Mouse (Mus musculus) layer of hippocampus, postnatal 14 days (tissue): ENCODE data around the gene Btn1a1. TPM values are rescaled to one million over a fixed set of nuclear protein-coding genes. Genes with fewer than 3 reads are reported as not detected.

Experiments used
- DNase-seq, 2 experiments: peaks; one replicate each; pipeline ENCODE4 v3.0.0; 2021 to 2022; ENCODE audit warnings: low spot score in 2 of 2, mixed read lengths in 1 of 2
- long read RNA-seq, 2 experiments: library from polyadenylated mRNA; stranded (forward); transcript quantifications; one replicate each; pipeline ENCODE4 v2.0.0; 2021
- total RNA-seq, 2 experiments: library from RNA; stranded (reverse); gene quantifications; 2 replicates each; pipeline ENCODE4 v1.2.3; 2021

The Btn1a1 gene
- not detected for total RNA-seq
- long read RNA-seq, experiment 1: 0 reads
- long read RNA-seq, experiment 2: 0 reads

DNA sequence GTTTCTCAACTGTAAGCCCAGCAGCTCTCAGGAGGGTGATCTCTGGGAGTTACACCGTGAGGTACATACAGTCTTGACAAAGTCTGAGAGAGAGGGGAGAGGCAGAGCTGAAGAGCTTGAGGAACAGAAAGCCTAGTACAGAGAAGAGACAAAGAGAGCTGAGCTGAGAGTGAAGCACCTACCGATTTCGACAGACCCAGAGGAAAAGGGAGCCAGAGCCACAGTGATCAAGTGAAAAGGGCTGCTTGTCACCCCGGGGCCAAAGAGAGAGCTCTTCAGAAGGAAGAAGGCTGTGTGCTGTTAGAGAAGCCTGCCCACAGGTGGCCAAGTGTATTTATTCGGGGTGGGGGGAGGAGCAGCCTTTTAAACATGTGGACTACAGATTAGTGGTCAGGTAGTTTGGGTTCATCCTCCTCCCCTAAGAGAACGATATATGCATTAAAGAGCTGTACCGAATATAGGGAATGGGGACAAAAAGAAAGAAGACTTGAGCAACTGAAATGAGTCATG lies at the start of gene Btn1a1:
Btn1a1 (minus strand) TSS at position 302 of the 510 bp plus-strand sequence.
- DNase-seq: no peak

DNA sequence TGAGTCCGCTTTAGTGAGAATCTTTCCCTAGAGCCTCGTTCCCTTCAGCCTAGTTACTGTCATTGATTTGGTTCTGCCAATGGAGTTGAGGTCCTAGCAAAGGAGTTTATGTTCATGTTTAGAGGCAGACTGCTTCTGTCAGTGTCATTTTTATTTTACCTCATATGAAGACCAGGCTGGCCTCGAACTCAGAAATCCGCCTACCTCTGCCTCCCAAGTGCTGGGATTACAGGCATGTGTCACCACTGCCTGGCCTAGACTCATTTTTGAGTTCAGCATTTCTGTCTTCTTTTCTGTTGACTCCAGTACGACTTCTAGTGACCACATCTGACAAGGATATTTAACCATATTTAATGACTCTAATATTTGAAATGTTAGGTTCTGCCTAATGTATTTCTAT lies 49.6 kb upstream of the Btn1a1 start:
- DNase-seq: no peak

DNA sequence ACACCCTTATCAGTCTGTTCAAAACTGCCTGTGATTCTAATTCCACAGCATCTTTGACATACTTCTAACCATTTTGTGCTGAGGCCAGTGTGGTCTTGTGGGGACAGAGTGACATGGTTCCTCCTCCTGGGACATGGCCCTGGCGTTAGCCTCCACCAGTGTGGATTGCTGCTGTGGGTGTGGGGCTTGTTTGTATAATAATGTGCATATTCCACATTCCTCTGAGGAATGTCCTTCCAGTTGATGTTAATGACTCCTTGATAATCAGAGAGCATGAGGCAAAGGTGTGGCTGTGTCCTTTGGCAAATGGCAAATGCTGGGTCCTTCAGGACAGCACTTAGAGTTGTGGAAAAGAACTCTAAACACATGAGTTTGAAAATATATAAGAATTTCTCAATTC lies 47.8 kb upstream of the Btn1a1 start:
- DNase-seq: no peak

DNA sequence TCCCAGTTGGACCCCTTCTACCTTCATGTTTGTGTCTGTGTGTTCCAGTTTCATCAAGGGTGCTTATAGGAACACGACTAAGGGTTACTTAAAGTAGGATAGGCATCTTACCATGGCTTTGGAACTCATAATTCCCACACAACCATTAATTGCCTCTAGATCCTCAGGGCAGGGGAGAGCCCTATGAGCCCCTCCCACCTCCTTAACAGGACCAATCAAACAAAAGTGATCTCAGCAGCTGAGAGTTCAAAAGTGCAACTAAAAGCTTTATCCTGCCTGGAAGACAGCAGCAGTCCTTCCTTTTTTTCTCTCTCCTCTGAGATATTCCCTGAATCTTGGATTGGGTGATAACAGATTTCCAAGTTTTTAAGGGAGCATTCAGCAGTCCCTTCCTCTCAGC lies 44.4 kb upstream of the Btn1a1 start:
- no peak for DNase-seq

DNA sequence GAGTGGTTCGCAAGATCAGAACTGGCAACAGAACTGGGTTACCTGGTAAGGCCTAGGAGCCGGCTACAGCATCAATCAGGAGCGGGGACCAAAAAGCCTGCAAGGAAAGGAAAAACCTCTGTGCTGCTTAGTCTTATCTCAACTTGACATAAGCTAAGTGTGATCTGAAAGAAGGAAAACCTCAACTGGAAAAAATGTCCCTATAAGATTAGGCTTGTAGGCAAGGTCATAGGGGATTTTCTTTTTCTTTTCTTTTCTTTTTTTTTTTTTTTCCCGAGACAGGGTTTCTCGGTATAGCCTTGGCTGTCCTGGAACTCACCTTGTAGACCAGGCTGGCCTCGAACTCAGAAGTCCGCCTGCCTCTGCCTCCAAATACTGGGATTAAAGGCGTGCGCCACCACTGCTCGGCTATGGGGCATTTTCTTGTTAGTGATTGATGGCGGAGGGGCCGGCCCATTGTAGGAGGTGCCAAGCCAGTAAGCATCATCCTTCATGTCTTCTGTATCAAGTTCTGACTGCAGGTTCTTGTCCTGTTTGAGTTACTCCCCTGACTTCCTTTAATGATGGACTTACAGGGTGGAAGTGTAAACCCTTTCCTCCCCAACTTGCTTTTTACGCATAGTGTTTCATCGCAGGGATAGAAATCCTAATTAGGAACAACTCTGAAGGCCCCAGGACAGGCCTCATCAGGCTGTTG lies 41.3 kb upstream of the Btn1a1 start:
- DNase-seq: no peak

DNA sequence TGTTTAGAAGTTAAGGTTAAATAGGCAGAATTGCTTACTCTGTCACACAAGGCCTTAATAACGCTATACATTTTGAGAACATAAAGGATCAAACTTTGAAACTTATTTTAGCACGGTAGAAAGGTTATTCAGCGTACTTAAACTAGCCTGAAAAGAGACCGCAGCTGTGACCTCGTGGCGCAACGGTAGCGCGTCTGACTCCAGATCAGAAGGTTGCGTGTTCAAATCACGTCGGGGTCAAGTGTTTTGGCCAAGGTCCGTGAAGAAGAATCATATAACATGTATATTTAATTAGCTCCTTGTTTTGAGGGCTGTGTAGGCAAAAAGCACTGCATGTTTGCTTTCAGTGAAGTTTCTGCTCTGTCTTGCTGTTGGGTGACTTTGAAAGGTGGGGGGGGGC lies 40.6 kb upstream of the Btn1a1 start:
- peak in 1 of 2 experiments; percentile 44 for DNase-seq

DNA sequence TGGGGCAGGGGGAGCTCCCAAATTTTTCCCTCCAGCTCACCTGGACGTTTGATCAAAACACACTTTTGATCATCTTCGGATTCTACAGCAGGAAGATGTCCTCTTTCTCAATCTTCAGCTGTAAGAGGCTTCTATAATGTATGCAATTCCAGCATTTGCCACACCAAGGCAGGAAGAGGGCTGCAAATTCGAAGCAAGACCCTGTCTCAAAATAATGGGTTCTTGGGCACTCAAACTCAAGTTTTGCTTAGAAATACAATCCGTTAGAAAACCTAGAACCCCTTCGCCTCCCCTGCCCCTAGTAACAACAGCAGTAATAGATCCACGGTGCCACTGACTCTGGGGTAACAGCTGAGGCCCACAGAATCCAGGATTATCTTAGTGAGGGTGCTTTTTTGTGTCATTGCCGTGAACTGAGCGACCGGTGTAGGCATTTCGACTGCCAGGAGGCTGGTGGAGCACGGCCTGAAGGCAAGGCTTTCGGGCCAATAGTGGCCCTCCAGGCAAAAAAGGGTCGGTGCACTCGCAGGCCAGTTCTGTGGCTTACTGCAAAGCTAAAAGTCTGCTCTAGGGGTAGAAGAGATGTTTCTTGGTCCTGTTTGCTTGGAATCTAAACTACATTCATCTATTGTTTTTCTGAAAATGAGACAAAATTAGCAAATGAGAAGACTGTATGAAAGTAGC lies 40.1 kb upstream of the Btn1a1 start:
- no peak for DNase-seq

DNA sequence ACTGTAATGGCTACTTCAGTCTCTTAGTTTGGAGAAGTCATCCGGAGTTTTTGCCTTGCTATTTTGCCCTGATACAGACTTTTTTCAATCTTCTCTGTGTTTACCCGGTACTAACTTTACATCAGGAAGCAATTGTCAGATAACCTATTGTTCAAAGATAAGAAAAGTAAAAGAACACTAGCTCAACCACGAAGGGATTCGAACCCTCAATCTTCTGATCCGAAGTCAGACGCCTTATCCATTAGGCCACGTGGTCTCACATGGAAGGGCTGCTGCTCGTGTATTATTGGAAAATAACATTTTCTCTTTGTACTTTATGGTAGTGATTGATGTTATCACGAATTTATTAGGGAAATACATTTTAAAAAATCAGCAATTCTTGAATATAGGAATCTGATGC lies 38.1 kb upstream of the Btn1a1 start:
- DNase-seq: peak in 1 of 2 experiments; percentile 81

DNA sequence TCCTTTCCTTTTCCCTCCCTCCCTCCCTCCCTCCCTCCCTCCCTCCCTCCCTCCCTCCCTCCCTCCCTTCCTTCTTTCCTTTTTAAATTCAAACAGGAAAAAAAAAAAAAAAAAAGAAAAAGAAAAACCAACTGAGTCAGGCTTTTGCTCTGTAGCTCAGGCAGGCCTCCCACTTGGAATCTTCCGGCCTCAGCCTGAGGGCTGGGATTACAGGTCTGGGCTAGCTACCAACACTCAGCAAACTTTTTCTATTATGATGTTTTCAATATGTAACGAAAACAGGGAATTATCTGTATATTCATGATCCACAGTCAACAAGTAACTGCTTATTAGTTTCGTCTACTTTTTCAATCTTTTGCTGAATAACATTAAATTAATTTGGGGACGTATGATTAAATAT lies 37.2 kb upstream of the Btn1a1 start:
- no peak for DNase-seq

DNA sequence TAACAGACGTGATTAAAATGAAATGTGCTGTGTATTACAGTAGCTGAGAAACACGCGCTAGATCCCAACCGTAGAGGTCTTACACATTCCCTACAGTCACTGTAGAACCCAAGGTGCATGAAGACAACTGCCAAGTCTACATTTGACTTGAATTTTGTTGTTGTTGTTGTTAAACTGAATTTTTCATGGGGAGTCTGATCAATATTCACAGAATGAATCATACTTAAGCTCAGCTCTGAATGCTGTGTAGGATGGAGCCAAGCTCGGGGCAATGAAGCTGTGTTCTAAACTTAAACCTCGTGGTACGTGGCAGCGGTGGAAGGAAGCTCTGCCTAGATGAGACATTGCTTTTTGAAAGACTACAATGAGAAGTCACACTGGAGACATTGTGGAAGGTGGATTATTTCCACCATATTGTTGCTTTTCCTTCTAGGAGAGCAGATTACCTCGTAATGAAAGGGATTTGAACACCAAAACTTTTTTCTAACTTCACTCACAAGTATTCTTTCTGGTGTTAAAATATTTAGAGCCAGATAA lies 36.4 kb upstream of the Btn1a1 start:
- no peak for DNase-seq

DNA sequence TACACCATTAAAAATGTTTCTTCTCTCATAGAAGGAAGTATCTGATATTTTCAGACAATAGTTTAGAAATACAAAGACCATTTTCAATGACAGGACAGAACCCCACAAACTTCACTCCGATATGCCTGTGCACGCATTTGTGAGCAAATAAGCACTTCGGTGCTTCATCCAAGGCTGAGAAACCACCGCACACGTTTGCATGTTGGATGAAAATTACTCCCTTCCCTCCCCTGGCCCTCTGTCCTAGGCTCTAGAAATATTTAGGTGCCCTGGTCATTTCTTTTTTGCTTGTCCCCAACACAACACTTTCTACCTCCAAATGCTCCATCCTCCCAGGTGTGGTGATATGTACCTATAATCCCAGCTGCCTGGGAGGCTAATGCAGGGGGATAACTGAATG lies 35.8 kb upstream of the Btn1a1 start:
- DNase-seq: no peak

DNA sequence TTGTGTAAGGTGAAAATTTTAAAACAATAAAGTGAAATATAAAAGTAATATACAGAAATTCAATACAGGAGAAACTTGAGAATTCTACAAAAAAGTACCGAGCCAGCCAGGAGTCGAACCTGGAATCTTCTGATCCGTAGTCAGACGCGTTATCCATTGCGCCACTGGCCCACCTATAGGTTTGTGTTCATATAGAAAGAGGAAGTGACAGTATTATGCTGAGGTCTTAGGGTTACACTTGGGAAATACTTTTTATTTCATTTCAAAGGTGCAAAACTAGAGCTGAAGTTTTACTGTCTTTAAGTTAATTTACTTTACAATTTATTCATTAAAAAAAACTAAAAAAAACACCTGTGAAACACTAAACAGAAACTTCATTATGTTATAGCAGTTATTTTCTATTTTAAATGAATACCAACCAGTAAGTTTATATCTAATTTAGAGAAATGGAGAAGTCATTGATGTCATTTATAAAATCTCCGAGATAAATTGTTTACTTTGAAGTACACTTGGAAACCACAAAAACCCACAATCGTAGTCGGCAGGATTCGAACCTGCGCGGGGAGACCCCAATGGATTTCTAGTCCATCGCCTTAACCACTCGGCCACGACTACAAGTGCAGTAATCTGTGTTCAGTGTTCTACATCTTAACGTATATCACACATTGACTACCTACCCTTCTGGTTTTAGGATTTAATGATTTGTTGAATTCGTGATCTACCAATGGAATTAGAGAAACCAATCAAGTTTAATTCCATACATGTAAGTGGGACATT lies 34.9 kb upstream of the Btn1a1 start:
- DNase-seq: peak; percentile 59 to 84

DNA sequence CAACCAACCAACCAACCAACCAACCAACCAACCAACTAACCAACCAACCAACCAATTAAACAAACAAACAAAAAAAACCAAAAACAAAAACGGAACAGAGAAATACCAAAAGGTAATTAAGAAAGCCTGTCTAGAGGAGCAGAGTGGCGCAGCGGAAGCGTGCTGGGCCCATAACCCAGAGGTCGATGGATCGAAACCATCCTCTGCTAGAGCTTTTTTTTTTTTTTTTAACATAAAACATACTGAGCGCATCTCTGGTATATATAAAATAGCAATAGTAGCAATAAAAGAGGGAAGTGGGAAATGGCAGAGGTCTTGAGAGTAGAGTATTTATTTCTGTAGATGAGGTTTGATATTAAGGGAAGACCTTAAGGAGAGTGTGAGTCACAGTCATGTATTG lies 34.2 kb upstream of the Btn1a1 start:
- DNase-seq: no peak

DNA sequence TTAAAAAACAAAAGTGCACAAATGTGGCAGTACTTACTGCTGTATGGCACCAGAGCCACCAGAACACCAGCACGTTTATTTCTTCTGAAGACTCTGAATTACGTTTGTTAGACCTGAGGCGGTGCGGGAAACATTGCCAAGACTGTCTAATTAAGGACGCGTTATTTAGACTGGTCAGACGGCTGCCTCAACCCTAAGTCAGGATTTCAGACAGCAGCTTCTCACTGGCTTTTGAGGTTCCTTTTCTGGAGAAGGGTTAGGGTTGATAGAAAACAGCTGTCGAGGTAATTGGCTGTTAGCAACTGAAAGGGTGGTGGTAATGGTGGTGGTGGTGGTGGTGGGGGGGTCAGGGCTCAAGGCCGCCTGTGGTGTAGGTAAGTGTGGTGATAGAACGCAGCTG lies 33.0 kb upstream of the Btn1a1 start:
- DNase-seq: no peak

DNA sequence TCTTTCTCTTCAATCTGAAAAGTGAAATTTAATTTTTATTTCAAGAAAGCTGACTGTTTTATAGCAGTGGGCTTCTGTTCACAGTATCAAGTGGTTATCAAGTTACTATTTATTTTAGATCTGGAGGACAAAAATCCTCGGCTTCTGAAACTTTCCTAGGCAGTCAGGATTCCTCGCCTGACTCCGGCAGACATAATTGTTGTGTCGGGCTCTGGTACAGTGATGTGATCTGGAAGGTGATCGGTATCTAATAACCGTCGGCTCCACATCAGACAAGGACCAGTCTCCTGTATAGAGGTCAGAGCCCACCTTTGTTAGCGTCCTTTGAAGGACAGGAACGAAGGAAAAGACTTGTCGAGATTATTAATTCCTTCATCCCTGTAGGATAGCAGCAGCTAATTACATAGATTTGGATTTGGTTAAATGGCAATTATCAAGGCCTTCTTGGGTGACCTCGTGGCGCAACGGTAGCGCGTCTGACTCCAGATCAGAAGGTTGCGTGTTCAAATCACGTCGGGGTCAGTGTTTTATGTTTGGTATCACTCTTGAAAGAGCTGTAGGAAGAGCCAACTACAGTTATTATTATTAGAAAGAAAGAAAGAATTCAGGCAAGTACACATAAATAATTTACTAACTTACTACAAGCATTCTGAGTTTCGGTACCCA lies 32.1 kb upstream of the Btn1a1 start:
- peak; percentile 46 to 57 for DNase-seq

DNA sequence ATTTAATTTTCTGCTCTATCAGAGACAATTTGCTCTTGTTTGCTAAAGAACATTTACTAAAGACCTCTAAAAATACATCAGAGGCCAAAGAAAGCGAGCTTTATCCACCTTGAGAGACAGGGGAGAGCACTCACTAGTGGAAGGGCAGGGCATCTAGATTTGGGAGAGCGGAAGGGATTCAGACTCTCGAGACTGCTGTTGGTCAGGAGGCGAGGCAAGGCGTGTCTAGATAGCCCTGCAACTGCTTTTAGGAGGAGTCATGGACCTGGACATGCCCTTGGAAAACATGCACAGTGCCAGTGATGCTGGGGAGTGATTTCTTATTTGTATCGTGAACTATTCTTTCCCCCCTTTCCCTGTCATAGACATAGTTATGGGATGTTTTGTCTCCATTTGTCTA lies 29.8 kb upstream of the Btn1a1 start:
- no peak for DNase-seq

DNA sequence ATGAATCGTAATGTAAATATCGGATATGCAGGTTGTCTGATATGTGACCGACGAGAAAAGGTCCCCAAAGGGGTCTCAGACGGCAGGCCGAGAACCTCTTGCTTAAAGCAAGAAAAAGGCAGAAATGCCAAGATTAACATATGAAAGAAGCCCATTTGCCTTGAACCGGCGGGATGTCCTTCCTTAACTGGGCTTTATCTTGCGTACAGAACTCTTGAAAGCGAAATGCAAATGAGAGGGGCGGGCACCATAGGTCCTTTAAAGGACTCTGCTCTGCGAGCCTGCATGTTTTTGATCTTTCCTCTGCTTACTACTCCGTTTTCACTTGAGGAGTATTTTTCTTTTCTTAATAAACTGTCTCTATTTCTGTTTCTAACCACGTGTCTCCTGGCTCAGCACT lies 26.3 kb upstream of the Btn1a1 start:
- DNase-seq: no peak

DNA sequence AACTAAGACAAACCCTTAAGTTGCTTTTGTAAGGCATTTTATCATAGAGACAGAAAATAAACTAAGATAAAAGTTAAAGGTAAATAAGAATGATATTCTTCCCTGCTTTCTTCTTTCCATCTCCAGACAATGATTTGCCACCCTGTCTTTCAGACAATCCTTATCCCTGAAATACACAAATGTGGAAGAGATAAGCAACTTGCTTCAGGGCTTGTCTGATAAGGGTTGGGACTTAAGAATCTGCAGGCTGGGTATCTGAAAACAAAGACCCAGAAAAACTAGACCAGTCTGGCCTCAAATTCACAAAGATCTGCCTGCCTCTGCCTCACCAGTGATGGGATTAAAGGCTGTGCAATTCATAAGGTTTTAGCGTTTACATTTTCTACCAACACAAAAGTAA lies 25.6 kb upstream of the Btn1a1 start:
- DNase-seq: no peak

DNA sequence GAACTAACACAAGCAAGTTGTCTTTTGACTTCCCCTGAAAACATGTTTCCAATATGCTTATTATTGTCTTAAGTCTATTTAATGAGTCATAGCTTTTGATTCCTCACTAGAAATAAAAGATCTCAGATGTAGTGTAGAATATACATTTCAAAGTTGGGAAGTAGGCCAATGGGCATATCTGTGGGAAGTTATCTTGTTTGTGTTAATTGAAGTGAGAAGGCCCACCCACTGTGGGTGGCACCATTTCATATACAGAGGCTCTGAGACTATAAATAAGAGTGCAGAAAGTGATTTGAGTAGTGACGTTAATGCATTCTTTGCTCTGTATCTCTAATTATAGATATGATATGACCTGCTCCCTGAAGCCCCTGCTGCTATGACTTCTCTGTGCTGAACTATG lies 25.2 kb upstream of the Btn1a1 start:
- DNase-seq: no peak

DNA sequence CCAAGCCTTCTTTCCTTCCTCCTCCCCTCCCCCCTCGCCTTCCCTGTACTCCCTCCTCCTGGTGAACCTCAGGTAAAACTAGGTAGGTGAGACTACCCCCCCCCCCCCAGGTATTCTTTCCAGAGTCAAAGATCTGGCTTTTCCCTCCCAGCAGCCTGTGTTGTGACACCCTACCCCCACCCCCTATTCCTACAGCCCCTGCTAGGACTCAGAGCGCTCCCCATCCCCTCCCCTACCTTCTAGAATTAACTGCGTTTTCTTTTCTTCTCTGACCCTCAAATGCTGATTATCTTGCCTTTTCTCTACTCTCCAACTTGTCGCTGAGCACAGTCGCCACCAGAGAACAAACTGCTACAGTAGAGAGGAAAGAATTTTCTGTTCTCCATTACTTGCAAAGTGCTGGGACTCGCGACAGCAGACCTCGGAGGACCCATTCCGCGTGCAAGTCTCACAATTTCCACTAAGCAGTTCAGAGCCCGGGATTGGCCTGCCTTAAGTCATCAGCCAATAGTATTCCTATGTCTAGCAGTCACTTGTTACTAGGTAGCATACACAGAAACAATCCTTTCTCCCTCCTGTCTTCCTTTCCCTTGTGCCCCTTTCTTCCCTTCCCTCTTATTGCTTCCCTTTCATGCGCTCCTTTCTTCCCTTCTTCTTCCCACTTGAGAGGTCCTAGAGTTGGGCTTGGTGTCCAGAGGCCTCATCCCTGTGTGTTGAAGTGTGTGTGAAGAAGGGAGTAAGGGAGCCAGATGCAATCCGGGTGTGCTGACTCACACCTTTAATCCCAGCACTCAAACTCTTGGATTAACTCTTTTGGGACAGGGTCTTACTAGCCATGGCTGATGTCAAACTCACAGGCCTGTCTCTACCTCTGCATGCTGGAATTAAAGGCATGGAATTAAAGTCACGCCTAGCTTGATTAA lies 23.0 kb upstream of the Btn1a1 start, which contains the start of gene Btn2a2:
Btn2a2 (minus strand) TSS at position 458 of the 923 bp plus-strand sequence.
- peak; percentile 58 to 81 for DNase-seq
